Mouse (Mus musculus) embryonic facial prominence, embryonic 13.5 days (tissue): ENCODE measurements at regions not wholly inside any gene's neighbourhood (a gene's known extent, or its start where the extent isn't known, plus 50 kb on each side); places are given as distances from the start of the nearest gene placed in this dataset.

Experiments
- ATAC-seq: fragments of 200-750 bp; cut with Nextera tagmentation; 2 replicates; pipeline ENCODE4 v1.8.0; 2017; ENCODE audit warnings: low read depth; ENCODE audit not compliant: insufficient number of reproducible peaks, insufficient read depth, low FRiP score, low TSS enrichment
- H3K27ac ChIP-seq: fragments of 300-500 bp; sonication (generic); 2 replicates; pipeline ENCODE4 v1.5.1; 2015; ENCODE audit warnings: moderate library complexity, mild to moderate bottlenecking, inconsistent platforms
- H3K27me3 ChIP-seq: fragments of 300-500 bp; sonication (generic); 2 replicates; pipeline ENCODE4 v1.6.1; 2015; ENCODE audit warnings: mild to moderate bottlenecking, inconsistent platforms
- H3K36me3 ChIP-seq: fragments of 300-500 bp; sonication (generic); 2 replicates; pipeline ENCODE4 v1.6.1; 2015; ENCODE audit warnings: mild to moderate bottlenecking, inconsistent platforms
- H3K4me1 ChIP-seq: fragments of 300-500 bp; sonication (generic); 2 replicates; pipeline ENCODE4 v1.6.1; 2015; ENCODE audit warnings: inconsistent platforms
- H3K4me2 ChIP-seq: fragments of 300-500 bp; sonication (generic); 2 replicates; pipeline ENCODE4 v1.6.1; 2015; ENCODE audit warnings: moderate library complexity, mild to moderate bottlenecking, inconsistent platforms
- H3K4me3 ChIP-seq: fragments of 300-500 bp; sonication (generic); 2 replicates; pipeline ENCODE4 v1.5.1; 2015; ENCODE audit warnings: mild to moderate bottlenecking, inconsistent platforms
- H3K9ac ChIP-seq: fragments of 300-500 bp; sonication (generic); 2 replicates; pipeline ENCODE4 v1.6.1; 2015; ENCODE audit warnings: mild to moderate bottlenecking, inconsistent platforms
- H3K9me3 ChIP-seq: fragments of 300-500 bp; sonication (generic); 2 replicates; pipeline ENCODE4 v1.6.1; 2016; ENCODE audit warnings: inconsistent platforms
- WGBS: fragments of 180-500 bp; shearing (Covaris S2); methylation state at CpG from one replicate; pipeline ENCODE4 v1.1.7; 2015; ENCODE audit warnings: mixed read lengths; 5-methylcytosine and 5-hydroxymethylcytosine counted together

DNA sequence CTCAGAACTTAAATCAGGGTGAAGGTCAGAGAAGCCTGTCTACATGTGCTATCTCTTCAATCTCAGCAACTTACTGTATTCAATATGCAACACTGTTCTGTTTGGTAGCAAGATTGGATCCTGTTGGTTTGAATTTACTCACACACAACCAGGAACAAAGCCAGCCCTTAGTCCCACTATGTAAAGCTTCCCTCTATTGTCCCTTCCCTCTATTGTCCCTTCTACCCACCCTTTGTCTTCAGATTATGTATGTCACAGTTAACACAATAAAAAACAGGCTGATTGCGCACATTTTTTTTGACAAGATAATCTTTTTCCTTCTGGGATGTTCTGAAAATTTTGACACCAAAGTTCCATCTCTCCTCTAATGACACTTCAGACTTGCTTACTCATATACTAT lies 280.4 kb downstream of the Lrriq3 start:
- Histone ChIP-seq H3K4me2 (no peak overlapping the region), H3K27me3 (no peaks in the 10 kb centered on the region), H3K4me1 (no peaks in the 10 kb centered on the region), H3K27ac (no peak overlapping the region), H3K9me3 (no peaks in the 10 kb centered on the region), H3K4me3 (no peak overlapping the region), H3K36me3 (no peaks in the 10 kb centered on the region), H3K9ac (no peak overlapping the region)
- ATAC-seq = no peak
- WGBS = 97% methylated on average over 1 of the region's 1 CpGs

GRCm38 (mm10) chr3:155381910-155382309 lies 288.7 kb downstream of the Lrriq3 start:
- no peak overlapping the region for H3K9ac ChIP-seq
- no peaks in the 10 kb centered on the region for H3K36me3 ChIP-seq
- no peaks in the 10 kb centered on the region for H3K27me3 ChIP-seq
- no peaks in the 10 kb centered on the region for H3K4me1 ChIP-seq
- ATAC-seq = no peak
- H3K27ac ChIP-seq = no peak overlapping the region
- H3K4me3 ChIP-seq = no peak overlapping the region
- H3K4me2 ChIP-seq = no peak overlapping the region
- WGBS = 74% methylated on average over 4 of the region's 4 CpGs
- H3K9me3 ChIP-seq = no peaks in the 10 kb centered on the region

DNA sequence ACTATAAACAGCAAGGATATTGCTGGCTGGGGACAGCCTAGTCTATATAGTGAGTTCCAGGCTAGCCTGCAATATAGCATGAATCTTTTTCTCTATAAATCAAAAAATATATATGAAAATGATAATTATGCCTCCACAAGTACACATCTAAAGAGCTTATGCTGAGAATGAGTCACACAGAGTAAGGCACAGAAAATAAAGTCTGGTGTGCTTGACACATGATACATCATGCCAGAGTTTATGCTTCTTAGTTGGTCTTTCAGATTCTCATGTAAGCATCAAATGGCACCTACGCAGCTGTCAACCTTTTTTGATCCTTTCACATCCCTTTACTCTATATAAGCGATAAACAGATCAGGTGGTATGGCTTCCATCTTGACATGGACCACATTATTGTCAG lies 289.6 kb downstream of the Lrriq3 start:
- Histone ChIP-seq H3K27me3 (no peaks in the 10 kb centered on the region), H3K4me2 (no peak overlapping the region), H3K27ac (no peak overlapping the region), H3K9me3 (no peaks in the 10 kb centered on the region), H3K9ac (no peak overlapping the region), H3K36me3 (no peaks in the 10 kb centered on the region), H3K4me1 (no peaks in the 10 kb centered on the region), H3K4me3 (no peak overlapping the region)
- 88% methylated on average over 2 of the region's 2 CpGs for WGBS
- ATAC-seq = no peak

DNA sequence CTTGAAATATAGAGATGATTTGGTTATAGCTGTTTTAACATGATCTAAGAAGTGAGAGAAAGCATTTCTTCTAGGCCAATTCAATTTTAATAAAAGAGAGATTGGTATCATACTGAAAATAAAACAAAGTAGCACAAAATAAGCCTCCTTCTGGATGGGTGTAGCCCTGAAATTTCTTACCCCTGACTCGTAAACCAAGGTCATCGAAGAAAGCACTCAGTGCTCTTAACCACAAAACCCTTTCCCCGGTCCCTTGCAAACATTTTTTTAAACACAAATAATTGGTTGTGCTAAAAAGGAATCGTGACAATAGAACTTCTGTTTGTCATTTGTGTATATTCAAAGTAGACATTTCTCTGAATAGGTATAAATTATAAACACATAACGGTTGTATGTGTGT lies 297.4 kb downstream of the Lrriq3 start:
- 77% methylated on average over 5 of the region's 5 CpGs for WGBS
- H3K4me2 ChIP-seq = no peak overlapping the region

DNA sequence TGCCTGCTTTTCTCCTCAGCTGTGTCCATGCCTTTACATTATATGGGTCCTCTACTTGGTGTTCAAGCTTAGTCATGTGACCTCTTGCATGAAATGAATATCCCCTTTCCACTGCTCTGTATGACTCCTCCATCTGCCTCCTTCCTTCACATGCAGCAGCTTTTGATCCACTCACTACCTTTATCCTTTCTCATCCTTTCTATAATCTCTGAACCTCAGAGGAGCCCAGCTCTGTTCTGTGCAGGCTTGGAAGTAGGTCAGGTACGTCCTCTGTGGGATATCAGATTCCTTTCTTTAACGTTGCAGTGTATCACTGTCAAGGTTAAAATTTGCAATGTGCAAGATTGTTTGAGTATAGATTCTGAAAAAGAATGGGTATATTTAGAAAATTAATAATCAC lies 302.9 kb downstream of the Lrriq3 start:
- Histone ChIP-seq H3K4me2 (no peak overlapping the region), H3K9ac (no peak overlapping the region), H3K36me3 (no peaks in the 10 kb centered on the region), H3K27ac (no peak overlapping the region), H3K4me3 (no peak overlapping the region), H3K4me1 (no peaks in the 10 kb centered on the region), H3K9me3 (no peaks in the 10 kb centered on the region), H3K27me3 (no peaks in the 10 kb centered on the region)
- 71% methylated on average over 2 of the region's 2 CpGs for WGBS
- no peak for ATAC-seq

More for the DNA sequence above, 297.4 kb downstream of the Lrriq3 start:
- Histone ChIP-seq H3K9ac (no peak overlapping the region), H3K4me1 (no peaks in the 10 kb centered on the region), H3K36me3 (no peaks in the 10 kb centered on the region), H3K27ac (no peak overlapping the region), H3K4me3 (no peak overlapping the region), H3K9me3 (no peaks in the 10 kb centered on the region), H3K27me3 (no peaks in the 10 kb centered on the region)
- ATAC-seq = no peak

DNA sequence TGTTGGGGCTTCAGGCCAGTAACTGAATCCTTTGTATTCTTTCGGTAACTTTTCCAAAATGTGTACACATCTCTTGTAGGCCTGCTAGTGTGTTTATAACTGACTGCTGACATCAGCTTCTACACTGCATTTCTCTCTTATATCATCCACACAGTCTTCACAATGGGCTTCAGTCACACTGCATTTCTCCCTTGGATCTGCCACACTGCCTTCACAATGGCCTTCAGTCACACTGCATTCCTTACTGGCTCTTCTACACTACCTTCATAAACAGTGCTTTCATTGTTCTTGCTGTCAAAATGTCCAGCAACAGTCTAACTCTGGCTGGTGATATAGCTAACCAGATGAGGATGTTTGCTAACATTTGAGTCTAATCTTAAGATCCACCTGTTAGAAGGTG lies 308.5 kb downstream of the Lrriq3 start:
- ATAC-seq = no peak
- Histone ChIP-seq H3K9me3 (no peaks in the 10 kb centered on the region), H3K27ac (no peak overlapping the region), H3K4me2 (no peak overlapping the region), H3K36me3 (no peaks in the 10 kb centered on the region), H3K27me3 (no peaks in the 10 kb centered on the region), H3K4me1 (no peaks in the 10 kb centered on the region), H3K4me3 (no peak overlapping the region), H3K9ac (no peak overlapping the region)
- WGBS = 38% methylated on average over 1 of the region's 1 CpGs

GRCm38 (mm10) chr3:155408907-155409306 lies 315.7 kb downstream of the Lrriq3 start:
- H3K36me3 ChIP-seq = no peaks in the 10 kb centered on the region
- no peak overlapping the region for H3K4me2 ChIP-seq
- ATAC-seq = no peak
- 49% methylated on average over 2 of the region's 2 CpGs for WGBS
- H3K4me1 ChIP-seq = 0 out of 2 replicates have a peak, but pooled peaks cover 2% of the 10 kb centered on the region
- H3K4me3 ChIP-seq = no peak overlapping the region
- H3K27me3 ChIP-seq = no peaks in the 10 kb centered on the region
- H3K9me3 ChIP-seq = no peaks in the 10 kb centered on the region
- no peak overlapping the region for H3K27ac ChIP-seq
- no peak overlapping the region for H3K9ac ChIP-seq

DNA sequence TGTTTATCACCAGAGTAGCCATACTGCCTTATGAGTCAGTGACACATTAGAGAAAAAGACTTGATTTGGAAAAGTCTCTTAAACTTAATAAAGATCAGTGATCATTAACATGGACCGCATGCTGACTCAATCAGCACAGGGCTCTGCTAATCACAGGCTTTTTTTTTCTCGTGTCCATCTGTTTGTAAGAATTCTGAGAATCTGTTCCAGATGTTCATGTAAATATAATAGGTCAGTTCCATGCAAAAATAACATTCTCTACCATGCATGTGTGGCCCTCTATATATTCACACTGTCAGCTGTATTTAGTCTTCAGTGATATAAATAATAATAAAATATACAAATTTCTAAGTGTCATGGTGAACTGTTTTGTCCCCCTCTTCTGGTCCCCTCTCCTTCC lies 316.1 kb downstream of the Lrriq3 start:
- no peaks in the 10 kb centered on the region for H3K36me3 ChIP-seq
- no peak overlapping the region for H3K4me2 ChIP-seq
- no peak overlapping the region for H3K27ac ChIP-seq
- H3K4me3 ChIP-seq = no peak overlapping the region
- H3K9ac ChIP-seq = no peak overlapping the region
- ATAC-seq = no peak
- no peaks in the 10 kb centered on the region for H3K27me3 ChIP-seq
- 25% methylated on average over 2 of the region's 2 CpGs for WGBS
- H3K9me3 ChIP-seq = no peaks in the 10 kb centered on the region
- H3K4me1 ChIP-seq = 0 out of 2 replicates have a peak, but pooled peaks cover 2% of the 10 kb centered on the region

DNA sequence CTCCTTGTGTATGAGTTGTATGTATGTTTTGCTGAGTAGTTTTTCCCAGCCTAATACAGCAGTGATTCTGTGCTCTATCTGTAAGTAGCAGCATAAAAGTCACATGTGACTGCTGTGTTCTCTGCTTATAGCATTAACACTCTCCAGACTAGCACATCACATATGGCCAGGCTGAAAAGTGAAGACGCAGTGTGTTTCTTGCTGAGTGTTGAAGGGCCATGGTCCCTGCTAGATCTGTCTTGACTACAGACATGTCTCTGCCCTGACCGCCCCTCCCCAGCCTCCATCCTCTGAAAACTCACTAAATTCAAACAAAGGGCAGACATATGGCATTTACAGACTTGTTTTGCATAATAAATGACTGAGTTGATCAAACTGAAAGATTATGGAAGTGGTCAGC lies 316.6 kb downstream of the Lrriq3 start:
- H3K27me3 ChIP-seq = no peaks in the 10 kb centered on the region
- H3K4me2 ChIP-seq = no peak overlapping the region
- no peaks in the 10 kb centered on the region for H3K9me3 ChIP-seq
- no peak overlapping the region for H3K27ac ChIP-seq
- H3K4me1 ChIP-seq = 0 out of 2 replicates have a peak, but pooled peaks cover 2% of the 10 kb centered on the region
- ATAC-seq = no peak
- no peaks in the 10 kb centered on the region for H3K36me3 ChIP-seq
- H3K4me3 ChIP-seq = no peak overlapping the region
- WGBS = 40% methylated on average over 2 of the region's 2 CpGs
- no peak overlapping the region for H3K9ac ChIP-seq

GRCm38 (mm10) chr3:155459701-155460481 lies 366.7 kb downstream of the Lrriq3 start:
- no peak overlapping the region for H3K4me3 ChIP-seq
- no peaks in the 10 kb centered on the region for H3K9me3 ChIP-seq
- H3K4me1 ChIP-seq = no peaks in the 10 kb centered on the region
- no peak for ATAC-seq
- no peak overlapping the region for H3K27ac ChIP-seq
- H3K9ac ChIP-seq = no peak overlapping the region
- 90% methylated on average over 16 of the region's 16 CpGs for WGBS
- H3K36me3 ChIP-seq = no peaks in the 10 kb centered on the region
- no peaks in the 10 kb centered on the region for H3K27me3 ChIP-seq
- no peak overlapping the region for H3K4me2 ChIP-seq

DNA sequence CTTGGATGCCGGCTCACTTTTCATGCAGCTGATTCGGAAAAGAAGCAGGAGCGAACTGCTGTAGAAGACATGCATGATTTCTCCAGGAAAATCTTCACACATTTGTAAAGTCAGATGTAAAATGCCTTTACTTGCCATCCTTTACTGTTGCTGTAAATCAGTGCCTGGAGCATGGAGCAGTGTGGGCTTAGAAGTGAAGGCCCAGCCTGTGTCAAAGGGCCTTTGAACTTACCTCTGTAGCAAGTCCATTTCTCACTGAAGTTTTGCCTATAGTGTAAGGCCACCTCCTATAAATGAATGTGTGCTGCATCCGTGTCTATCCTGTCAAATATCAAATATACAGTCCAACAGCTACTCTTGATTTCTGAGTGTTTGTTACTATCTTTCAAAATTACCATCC lies 368.9 kb downstream of the Lrriq3 start:
- no peaks in the 10 kb centered on the region for H3K27me3 ChIP-seq
- H3K4me1 ChIP-seq = no peaks in the 10 kb centered on the region
- no peaks in the 10 kb centered on the region for H3K36me3 ChIP-seq
- H3K4me3 ChIP-seq = no peak overlapping the region
- H3K27ac ChIP-seq = no peak overlapping the region
- H3K9ac ChIP-seq = no peak overlapping the region
- no peak for ATAC-seq
- H3K9me3 ChIP-seq = no peaks in the 10 kb centered on the region
- WGBS = 82% methylated on average over 4 of the region's 4 CpGs
- H3K4me2 ChIP-seq = no peak overlapping the region

DNA sequence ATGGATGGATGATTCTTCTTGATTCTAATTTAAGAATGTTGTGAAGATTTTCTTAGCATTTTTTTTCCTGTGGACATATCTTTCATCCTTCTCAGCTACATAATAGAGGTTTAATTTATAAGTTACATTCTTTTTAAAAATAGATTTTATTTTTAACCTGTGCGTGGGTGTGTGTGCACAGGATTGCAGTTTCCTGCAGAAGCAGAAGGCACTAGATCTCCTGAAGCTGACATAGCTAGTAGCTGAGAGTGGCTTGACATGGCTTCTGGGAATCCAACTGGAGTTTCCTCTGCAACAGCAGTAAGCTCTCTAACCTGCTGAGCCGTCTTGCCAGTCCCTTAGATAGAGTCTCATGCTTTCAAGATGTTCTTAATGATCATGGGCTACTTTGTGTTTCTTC lies 377.5 kb downstream of the Lrriq3 start:
- H3K27me3 ChIP-seq = no peaks in the 10 kb centered on the region
- no peak for ATAC-seq
- no peaks in the 10 kb centered on the region for H3K4me1 ChIP-seq
- WGBS = 78% methylated on average over 2 of the region's 2 CpGs
- H3K9me3 ChIP-seq = no peaks in the 10 kb centered on the region
- H3K27ac ChIP-seq = no peak overlapping the region
- H3K4me2 ChIP-seq = no peak overlapping the region
- no peaks in the 10 kb centered on the region for H3K36me3 ChIP-seq
- H3K9ac ChIP-seq = no peak overlapping the region
- no peak overlapping the region for H3K4me3 ChIP-seq
